Mouse (Mus musculus): Measurements from ENCODE around the gene Ormdl1. TPM values are rescaled to one million over a fixed set of nuclear protein-coding genes. Genes with fewer than 3 reads are reported as not detected.
"Not testable (repeated sequence)": the region's sequence is repeated elsewhere in the genome, so short reads cannot be mapped to it uniquely, and the experiment has no call there.

The Ormdl1 gene
- polyA plus RNA-seq (2012; rRNA removed) = 10.0 and 10.8 TPM in 2 replicates

DNA sequence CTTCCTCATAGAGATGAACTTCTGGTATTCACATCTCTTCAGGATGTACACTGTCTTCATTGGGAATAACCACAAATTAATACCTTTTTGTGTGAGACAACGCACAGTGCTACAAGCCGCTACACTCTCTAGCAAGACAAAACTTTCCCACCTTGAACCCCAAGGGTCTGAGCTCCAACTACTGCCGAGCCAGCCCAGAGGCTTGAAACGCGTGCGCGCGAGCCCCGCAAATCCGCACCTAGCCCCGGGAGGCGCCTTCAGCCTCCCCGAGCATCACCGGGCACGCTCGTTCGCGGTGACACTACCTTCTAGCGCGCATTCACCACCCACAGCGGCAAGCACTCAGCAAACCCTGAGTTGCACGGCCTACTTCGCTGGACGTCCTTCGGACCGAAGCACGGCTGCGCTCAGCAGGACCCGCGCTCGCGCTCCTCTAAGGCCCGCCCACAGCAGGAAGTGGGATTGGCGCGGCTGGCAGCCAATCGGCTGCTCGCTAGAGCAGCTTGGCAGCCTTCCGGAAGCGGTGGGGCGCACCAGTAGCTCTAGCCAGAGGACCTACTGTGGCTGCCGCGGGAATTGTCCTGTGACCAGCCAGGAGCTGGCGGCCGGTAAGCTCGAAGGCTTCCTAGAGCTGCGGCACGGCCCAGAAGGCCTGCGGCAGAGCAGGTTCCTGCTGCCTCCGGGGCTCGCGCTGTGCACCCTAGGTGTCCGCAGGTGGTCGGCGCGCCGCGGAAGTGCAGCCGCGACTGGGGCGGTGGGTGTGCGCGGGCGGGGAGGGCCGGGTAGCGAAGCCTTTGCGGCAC is at the start of gene Ormdl1, which contains the start of the genes Pms1 and Gm28778:
Ormdl1 (plus strand) TSS at position 515 of the 803 bp plus-strand sequence.
Pms1 (minus strand) TSS at position 438 of the 803 bp plus-strand sequence.
Gm28778 (plus strand) TSS at position 531 of the 803 bp plus-strand sequence.
- peak; percentile 80 for DNase-seq (ENCODE audit: low read depth, low spot score)
- under 1% methylated on average over 66 of the region's 66 CpGs for WGBS

GRCm38 (mm10) chr1:53264958-53265612 is 31.8 kb upstream of the Ormdl1 start:
- DNase-seq (ENCODE audit: low read depth, low spot score) = not testable (repeated sequence)

GRCm38 (mm10) chr1:53269901-53270300 is 27.0 kb upstream of the Ormdl1 start:
- 73% methylated on average over 3 of the region's 3 CpGs for WGBS
- DNase-seq (ENCODE audit: low read depth, low spot score) = no peak

- DNase-seq (ENCODE audit: low read depth, low spot score) = no peak
These were observed 24.2 kb upstream of the Ormdl1 start for GRCm38 (mm10) chr1:53272646-53273045.

GRCm38 (mm10) chr1:53291197-53291596 is 5.7 kb upstream of the Ormdl1 start:
- 27% methylated on average over 3 of the region's 3 CpGs for WGBS
- DNase-seq (ENCODE audit: low read depth, low spot score) = no peak

DNA sequence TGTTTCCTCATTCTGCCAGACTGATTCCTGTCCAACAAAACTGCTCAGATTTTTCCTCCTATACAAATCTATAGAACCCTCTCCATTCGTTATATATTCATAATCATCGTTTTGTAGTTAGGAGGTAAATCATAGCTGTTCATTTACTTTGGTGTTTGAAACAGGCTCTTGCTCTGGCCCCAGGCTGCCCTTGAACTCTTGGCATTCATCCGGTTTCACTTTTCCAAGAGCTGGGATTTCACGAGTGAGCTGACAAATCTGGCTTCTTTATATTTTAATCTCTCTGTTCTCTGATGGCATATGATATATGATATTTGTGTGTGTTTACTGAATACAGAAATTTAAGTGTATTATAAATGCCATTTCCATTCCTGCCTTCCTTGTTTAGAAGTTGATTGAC is 3.6 kb downstream of the Ormdl1 start:
- no peak for DNase-seq (ENCODE audit: low read depth, low spot score)
- 65% methylated on average over 4 of the region's 4 CpGs for WGBS

DNA sequence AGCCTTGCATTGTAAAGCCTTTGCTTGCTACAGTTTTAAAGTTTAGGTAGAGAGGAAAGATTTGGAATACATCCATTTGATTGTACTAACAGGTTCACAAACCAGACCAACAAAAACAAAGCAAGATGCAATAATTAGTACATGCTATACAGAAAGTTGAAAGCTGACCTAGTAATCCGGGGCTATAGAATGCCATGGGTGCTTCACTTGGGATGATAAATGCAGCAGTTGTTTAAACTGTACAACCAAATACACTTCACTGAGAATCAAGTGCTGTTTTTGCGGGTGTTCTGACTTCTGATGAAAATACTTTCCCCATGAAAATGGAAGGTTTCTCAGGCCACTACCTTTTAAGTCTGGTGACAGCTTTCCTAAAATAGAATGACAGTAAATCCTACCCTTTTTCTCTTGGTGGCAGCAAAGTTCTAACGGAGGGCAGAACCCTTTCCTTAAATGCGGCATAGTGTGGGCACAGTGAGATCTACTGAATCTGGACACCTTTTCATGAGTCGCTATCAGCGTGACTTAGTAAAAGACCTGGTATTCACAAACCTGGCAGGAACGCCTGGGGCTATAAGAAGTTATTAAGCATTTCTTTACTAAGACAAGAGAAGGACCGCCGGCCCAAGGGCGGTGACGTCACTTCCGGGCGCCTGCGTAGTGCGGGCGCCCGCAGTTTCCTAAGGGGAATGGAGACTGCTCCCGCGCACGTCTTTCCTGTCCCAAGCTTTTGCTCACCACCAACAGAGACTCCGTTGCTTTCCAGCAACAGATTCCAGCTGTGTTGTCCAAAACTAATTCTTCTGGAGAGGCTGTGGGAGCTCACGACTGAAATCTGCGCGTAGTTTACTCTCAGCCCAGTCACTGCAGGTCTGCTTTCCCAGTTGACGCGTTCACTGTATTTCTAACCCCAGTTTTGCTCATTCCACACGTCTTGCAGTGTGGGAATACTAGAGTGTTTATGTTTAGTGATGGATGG is 16.4 kb downstream of the Ormdl1 start, which contains the start of gene Osgepl1:
Osgepl1 (plus strand) TSS at position 636 of the 979 bp plus-strand sequence.
- peak; percentile 67 for DNase-seq (ENCODE audit: low read depth, low spot score)
- 1% methylated on average over 27 of the region's 27 CpGs for WGBS

- no peak for DNase-seq (ENCODE audit: low read depth, low spot score)
- WGBS = 98% methylated on average over 4 of the region's 4 CpGs
These were observed 24.9 kb downstream of the Ormdl1 start for GRCm38 (mm10) chr1:53321662-53322344.

DNA sequence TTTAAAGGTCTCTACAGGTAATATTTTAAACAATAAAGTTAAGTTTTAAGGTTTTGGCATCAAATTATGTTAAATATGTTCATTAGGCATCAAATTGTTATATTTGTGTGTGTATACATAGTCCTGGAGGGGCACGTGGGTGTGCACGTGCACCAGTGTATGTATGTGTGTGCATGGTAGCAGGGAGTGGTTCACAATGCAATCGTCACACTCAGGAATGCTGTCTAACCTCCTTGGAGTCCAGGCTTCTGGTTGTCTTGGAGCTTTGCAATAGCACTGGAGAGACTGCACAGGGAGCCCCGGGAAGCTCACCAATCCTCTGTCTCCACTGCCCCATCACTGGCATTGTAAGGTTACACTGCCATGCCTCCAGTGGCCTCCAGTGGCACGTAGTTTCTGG is 26.4 kb downstream of the Ormdl1 start:
- 70% methylated on average over 5 of the region's 5 CpGs for WGBS
- no peak for DNase-seq (ENCODE audit: low read depth, low spot score)

GRCm38 (mm10) chr1:53324277-53324676 is 27.4 kb downstream of the Ormdl1 start:
- WGBS = 49% methylated on average over 1 of the region's 1 CpGs
- no peak for DNase-seq (ENCODE audit: low read depth, low spot score)

DNA sequence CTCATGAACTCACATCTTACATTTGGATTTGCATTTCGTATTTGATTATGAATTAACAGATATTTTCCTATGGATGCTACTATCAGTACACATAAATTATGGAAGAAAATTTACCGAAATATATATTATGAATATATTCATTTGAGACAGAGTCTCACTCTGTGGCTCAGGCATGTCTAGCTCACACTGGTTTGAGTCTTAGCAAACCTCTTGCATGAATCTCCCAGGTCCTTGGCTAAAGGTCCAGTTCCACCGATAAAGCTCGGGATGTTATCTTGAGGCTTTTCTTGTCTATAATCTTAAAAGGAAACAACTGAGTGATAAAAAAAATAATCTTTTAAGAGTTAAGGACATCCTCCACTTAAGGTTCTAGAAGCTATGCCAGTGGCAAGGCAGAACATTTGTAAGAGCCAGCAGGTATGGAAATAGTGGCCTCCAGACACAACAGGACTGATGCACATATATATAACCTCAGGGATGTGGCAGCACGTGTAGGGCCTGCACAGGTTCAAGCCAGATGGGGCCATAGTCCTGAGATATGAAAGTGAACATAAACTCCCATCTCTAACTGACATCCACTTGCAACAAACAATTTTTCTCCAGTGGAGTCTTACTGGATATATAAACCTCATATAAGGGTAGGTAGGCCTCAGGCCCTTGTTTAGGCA is 28.1 kb downstream of the Ormdl1 start:
- DNase-seq (ENCODE audit: low read depth, low spot score) = no peak
- WGBS = 89% methylated on average over 5 of the region's 5 CpGs

DNA sequence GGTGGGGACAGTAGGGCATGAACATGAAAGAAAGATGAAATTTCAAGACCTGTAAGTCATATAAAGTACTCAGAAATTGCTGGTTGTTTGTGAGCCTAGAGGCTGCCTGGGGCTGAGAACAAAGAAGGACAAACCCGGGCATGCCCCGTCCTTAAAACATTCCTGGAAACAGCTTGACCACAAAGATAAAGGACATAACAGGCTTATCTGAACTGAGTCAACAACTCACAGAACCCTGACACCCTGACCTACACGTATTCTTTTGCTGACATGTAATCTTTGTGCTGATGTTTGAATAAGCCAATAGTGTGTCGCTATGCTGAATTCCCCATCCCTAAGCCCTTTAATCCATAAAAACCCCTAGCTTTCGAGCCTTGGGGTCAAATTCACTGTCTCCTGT is 36.6 kb downstream of the Ormdl1 start:
- WGBS = 71% methylated on average over 5 of the region's 5 CpGs
- DNase-seq (ENCODE audit: low read depth, low spot score) = not testable (repeated sequence)

DNA sequence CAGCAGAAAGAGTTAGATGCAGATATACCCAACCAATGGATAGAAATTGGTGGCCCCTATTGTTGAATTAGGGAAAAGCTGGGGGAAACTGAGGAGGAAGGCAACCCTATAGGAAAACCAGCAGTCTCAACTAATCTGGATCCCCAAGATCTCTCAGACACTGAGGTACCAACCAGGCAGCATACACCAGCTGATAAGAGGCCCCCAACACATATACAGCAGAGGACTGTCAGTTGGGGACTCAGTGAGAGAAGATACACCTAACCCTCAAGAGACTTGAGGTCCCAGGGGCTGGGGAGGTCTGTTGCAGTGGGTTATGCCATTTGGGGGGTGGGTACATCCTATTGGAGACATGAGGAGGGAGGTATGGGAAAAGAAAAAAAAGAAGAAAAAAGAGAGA is 38.6 kb downstream of the Ormdl1 start:
- no peak for DNase-seq (ENCODE audit: low read depth, low spot score)

DNA sequence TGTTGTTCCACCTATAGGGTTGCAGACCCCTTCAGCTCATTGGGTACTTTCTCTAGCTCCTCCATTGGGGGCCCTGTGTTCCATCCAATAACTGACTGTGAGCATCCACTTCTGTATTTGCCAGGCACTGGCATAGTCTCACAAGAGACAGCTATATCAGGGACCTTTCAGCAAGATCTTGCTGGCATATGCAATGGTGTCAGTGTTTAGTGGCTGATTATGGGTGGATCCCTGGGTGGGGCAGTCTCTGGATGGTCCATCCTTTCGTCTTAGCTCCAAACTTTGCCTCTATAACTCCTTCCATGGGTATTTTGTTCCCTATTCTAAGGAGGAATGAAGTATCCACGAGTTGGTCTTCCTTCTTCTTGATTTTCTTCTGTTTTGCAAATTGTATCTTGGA is 40.5 kb downstream of the Ormdl1 start:
- 49% methylated on average over 2 of the region's 2 CpGs for WGBS
- not testable (repeated sequence) for DNase-seq (ENCODE audit: low read depth, low spot score)

- no peak for DNase-seq (ENCODE audit: low read depth, low spot score)
These were observed 44.2 kb downstream of the Ormdl1 start for GRCm38 (mm10) chr1:53341071-53341470.

GRCm38 (mm10) chr1:53352327-53353261 is 55.7 kb downstream of the Ormdl1 start, which contains the start of the genes Asdurf, Gm28551 and Asnsd1:
Asdurf (minus strand) TSS chr1:53352619.
Gm28551 (minus strand) TSS chr1:53352667.
Asnsd1 (minus strand) TSS chr1:53352752.
- under 1% methylated on average over 44 of the region's 44 CpGs for whole genome bisulfite sequencing
- peak; percentile 92 for DNase-seq (ENCODE audit: low read depth, low spot score)

More at GRCm38 (mm10) chr1:53341071-53341470, 44.2 kb downstream of the Ormdl1 start:
- 98% methylated on average over 2 of the region's 2 CpGs for WGBS

DNA sequence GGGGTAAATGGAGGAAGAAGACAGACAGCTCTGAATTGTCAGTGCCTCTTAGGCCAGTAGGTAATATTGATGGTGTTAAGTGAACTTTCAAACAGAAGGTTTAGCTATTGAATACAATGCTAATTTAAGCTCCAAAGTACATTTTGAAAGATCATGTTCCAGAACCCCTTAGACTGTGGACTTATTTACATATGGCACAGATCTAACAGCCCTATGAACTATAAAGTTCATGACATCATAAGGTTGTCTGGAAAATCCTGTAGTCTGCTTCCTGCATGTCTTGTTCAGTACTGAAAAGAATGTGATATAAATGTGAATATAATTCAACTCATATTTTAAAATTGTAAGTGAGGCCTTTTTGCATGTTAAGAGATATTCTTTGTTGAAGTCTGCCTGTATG is 62.1 kb downstream of the Ormdl1 start:
- peak; percentile 6 for DNase-seq (ENCODE audit: low read depth, low spot score)
